Mouse (Mus musculus): ENCODE measurements around the gene Adora1. TPM values are rescaled to one million over a fixed set of nuclear protein-coding genes. Genes with fewer than 3 reads are reported as not detected.
A peak's percentile ranks its signal among the peaks of the same experiment; 100 is the strongest.

The Adora1 gene
- polyA plus RNA-seq, 2 experiments: 0.10 to 0.13 TPM

- H3K27ac ChIP-seq: no peak overlapping the region
- peaks cover 0 to 4% of the 10 kb centered on the region in 2 experiments; a peak in 1 of 4 replicates for H3K4me1 ChIP-seq (replicated peaks; ENCODE audit: control insufficient read depth in 2 of 2, insufficient read depth in 2 of 2, low read length in 1 of 2)
- no peaks in the 10 kb centered on the region for H3K9me3 ChIP-seq (ENCODE audit: control insufficient read depth, low read length)
- DNase-seq (ENCODE audit: low read depth in 3 of 3, low spot score in 3 of 3): no peak
- H3K4me3 ChIP-seq (ENCODE audit: insufficient read depth in 1 of 2, low read depth in 2 of 2, low read length in 2 of 2): no peak overlapping the region
- TF ChIP-seq CTCF (IDR thresholded peaks at IDR 0.05; ENCODE audit: low read depth) (no peak), EP300 (IDR thresholded peaks at IDR 0.05; ENCODE audit: low read depth) (no peak)
- H3K9ac ChIP-seq (replicated peaks): no peak overlapping the region
- no peaks in the 10 kb centered on the region; the same call in 1 of the 2 replicates for H3K27me3 ChIP-seq (ENCODE audit: control insufficient read depth, insufficient read depth, low read length)
- WGBS (ENCODE audit: insufficient replicate concordance): 15% methylated on average over 3 of the region's 3 CpGs
- no peaks in the 10 kb centered on the region for H3K36me3 ChIP-seq (replicated peaks; ENCODE audit: control insufficient read depth, insufficient read depth, low read depth)
- H3K4me2 ChIP-seq (ENCODE audit: low read depth): no peak overlapping the region
- ATAC-seq (ENCODE audit: insufficient read depth): 0 out of 2 replicates have a peak, but pooled peaks have one; percentile 18
Measured at GRCm38 (mm10) chr1:134195571-134195970, 39.7 kb downstream of the Adora1 start.

DNA sequence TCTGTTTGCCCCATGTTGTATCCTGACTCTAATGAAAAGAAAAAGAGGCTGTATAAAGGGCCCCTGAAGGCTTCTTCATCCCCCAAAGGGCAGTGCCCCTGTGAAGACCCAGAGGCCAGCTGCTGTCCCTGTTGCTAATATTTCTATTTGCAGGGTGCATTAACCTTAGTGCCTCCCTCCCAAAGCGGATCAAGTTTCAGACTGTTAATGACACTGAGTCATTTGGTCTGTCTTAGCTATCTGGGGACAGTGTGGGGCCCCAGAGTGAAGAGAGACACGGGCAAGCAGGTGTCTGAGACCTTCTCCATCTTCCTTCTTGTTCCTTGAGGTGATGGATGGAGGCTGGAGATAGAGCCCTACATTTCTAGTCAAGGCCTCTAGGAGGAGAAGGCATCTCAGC, 40.1 kb downstream of the Adora1 start:
- H3K4me2 ChIP-seq (ENCODE audit: low read depth): no peak overlapping the region
- TF ChIP-seq CTCF (IDR thresholded peaks at IDR 0.05; ENCODE audit: low read depth): no peak
- TF ChIP-seq EP300 (IDR thresholded peaks at IDR 0.05; ENCODE audit: low read depth): no peak
- H3K4me1 ChIP-seq (replicated peaks; ENCODE audit: control insufficient read depth in 2 of 2, insufficient read depth in 2 of 2, low read length in 1 of 2): peaks cover 0 to 4% of the 10 kb centered on the region in 2 experiments; a peak in 1 of 4 replicates
- no peak overlapping the region for H3K27ac ChIP-seq
- H3K4me3 ChIP-seq (ENCODE audit: insufficient read depth in 1 of 2, low read depth in 2 of 2, low read length in 2 of 2): no peak overlapping the region
- 30% methylated on average over 2 of the region's 2 CpGs for WGBS (ENCODE audit: insufficient replicate concordance)
- no peaks in the 10 kb centered on the region for H3K9me3 ChIP-seq (ENCODE audit: control insufficient read depth, low read length)
- ATAC-seq (ENCODE audit: insufficient read depth) (no peak), DNase-seq (ENCODE audit: low read depth in 3 of 3, low spot score in 3 of 3) (no peak)
- no peak overlapping the region for H3K9ac ChIP-seq (replicated peaks)
- no peaks in the 10 kb centered on the region for H3K36me3 ChIP-seq (replicated peaks; ENCODE audit: control insufficient read depth, insufficient read depth, low read depth)
- H3K27me3 ChIP-seq (ENCODE audit: control insufficient read depth, insufficient read depth, low read length): no peaks in the 10 kb centered on the region; the same call in 1 of the 2 replicates

DNA sequence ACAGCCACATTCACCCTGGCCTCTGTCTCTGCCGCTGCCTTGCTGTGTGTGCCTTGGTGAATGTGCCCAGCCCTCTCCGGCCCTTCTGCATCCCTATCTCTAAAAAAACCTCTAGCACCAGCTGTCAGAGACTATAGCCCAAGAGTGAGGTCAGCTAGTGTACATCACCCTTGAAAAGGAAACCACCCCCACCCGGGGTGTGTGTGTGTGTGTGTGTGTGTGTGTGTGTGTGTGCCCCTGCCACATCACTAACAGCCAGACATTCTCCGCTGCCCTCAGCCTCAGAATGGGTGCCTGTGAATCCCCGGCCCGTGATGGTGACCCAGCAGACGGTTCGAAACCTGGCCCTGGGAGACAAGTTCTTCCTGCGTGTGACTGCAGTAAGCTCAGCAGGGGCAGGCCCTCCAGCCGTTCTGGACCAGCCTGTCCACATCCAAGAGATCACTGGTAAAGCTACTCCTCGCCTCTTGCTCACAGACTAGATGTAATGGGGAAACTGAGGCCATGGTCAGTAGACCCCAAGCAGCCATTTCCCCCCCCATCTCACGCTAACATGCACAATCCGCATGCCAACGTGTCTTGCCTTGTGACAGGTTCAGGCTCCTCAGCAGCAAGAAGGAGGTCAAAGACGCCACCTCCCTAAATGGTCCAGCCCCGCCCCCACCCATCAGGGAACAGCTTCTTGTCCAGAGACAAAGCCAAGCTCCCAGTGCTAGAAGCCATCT, 40.8 kb downstream of the Adora1 start:
- no peak for DNase-seq (ENCODE audit: low read depth in 3 of 3, low spot score in 3 of 3)
- H3K4me2 ChIP-seq (ENCODE audit: low read depth): no peak overlapping the region
- no peak overlapping the region for H3K4me3 ChIP-seq (ENCODE audit: insufficient read depth in 1 of 2, low read depth in 2 of 2, low read length in 2 of 2)
- H3K36me3 ChIP-seq (replicated peaks; ENCODE audit: control insufficient read depth, insufficient read depth, low read depth): no peaks in the 10 kb centered on the region
- H3K27ac ChIP-seq: no peak overlapping the region
- peaks cover 0 to 4% of the 10 kb centered on the region in 2 experiments; a peak in 1 of 4 replicates for H3K4me1 ChIP-seq (replicated peaks; ENCODE audit: control insufficient read depth in 2 of 2, insufficient read depth in 2 of 2, low read length in 1 of 2)
- no peak for TF ChIP-seq CTCF (IDR thresholded peaks at IDR 0.05; ENCODE audit: low read depth)
- TF ChIP-seq EP300 (IDR thresholded peaks at IDR 0.05; ENCODE audit: low read depth): no peak
- H3K9ac ChIP-seq (replicated peaks): no peak overlapping the region
- WGBS (ENCODE audit: insufficient replicate concordance): 67% methylated on average over 16 of the region's 16 CpGs
- no peaks in the 10 kb centered on the region for H3K9me3 ChIP-seq (ENCODE audit: control insufficient read depth, low read length)
- no peaks in the 10 kb centered on the region; the same call in none of the 2 replicates for H3K27me3 ChIP-seq (ENCODE audit: control insufficient read depth, insufficient read depth, low read length)
- no peak for ATAC-seq (ENCODE audit: insufficient read depth)

DNA sequence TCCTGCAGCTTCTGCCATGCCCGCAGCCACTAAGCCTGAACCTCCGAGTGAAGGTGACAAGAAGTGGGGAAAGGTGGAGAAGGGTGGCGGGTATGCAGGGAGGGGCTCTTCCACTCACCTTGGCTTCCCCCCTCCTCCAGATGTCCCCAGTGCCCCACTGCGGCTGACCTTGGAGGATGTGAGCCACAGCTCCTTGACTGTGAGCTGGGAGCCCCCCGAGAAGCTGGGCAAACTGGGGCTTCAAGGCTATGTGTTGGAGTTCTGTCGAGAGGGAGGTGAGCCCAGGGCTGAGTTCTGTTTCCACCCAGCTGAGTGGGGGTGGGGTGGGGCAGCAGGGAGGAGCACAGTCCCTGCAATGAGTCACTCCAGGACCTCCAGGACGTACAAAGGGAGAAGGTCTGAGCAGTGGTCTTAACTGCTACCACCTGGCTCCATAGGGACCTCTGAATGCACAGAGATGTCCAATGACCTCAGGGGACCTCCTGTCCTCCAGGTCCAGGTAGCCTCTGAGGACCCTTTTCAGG, 41.5 kb downstream of the Adora1 start:
- no peaks in the 10 kb centered on the region for H3K36me3 ChIP-seq (replicated peaks; ENCODE audit: control insufficient read depth, insufficient read depth, low read depth)
- ATAC-seq (ENCODE audit: insufficient read depth): no peak
- no peak overlapping the region for H3K9ac ChIP-seq (replicated peaks)
- no peak overlapping the region for H3K4me3 ChIP-seq (ENCODE audit: insufficient read depth in 1 of 2, low read depth in 2 of 2, low read length in 2 of 2)
- TF ChIP-seq CTCF (IDR thresholded peaks at IDR 0.05; ENCODE audit: low read depth): no peak
- no peak for TF ChIP-seq EP300 (IDR thresholded peaks at IDR 0.05; ENCODE audit: low read depth)
- peaks cover 0 to 4% of the 10 kb centered on the region in 2 experiments; a peak in 1 of 4 replicates for H3K4me1 ChIP-seq (replicated peaks; ENCODE audit: control insufficient read depth in 2 of 2, insufficient read depth in 2 of 2, low read length in 1 of 2)
- no peak for DNase-seq (ENCODE audit: low read depth in 3 of 3, low spot score in 3 of 3)
- H3K27me3 ChIP-seq (ENCODE audit: control insufficient read depth, insufficient read depth, low read length): no peaks in the 10 kb centered on the region; the same call in none of the 2 replicates
- H3K27ac ChIP-seq: no peak overlapping the region
- WGBS (ENCODE audit: insufficient replicate concordance): 50% methylated on average over 7 of the region's 7 CpGs
- no peak overlapping the region for H3K4me2 ChIP-seq (ENCODE audit: low read depth)
- H3K9me3 ChIP-seq (ENCODE audit: control insufficient read depth, low read length): no peaks in the 10 kb centered on the region

DNA sequence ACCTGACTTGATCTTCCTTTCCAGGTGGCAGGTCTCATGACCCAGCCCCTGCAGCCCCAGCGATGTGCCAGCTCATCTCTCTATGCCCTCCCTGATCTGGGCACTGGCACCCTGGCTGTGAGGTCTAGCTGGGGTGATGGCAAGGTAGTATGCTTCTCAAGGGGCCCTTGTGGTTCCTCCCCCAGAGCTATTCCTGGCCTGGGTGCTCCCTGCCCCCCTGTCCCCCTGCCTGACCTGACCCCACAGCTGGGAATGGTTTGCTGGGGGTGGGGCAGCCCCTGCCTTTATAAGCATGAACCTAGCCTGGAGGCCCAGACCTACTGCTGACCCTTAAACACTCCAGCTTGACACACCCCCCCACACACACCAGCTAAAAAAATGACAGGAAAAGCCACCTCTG, 42.1 kb downstream of the Adora1 start, which contains the start of gene Mybph:
Gene Mybph, plus strand, starts transcription at position 323 of the 400 bp plus-strand sequence.
- H3K36me3 ChIP-seq (replicated peaks; ENCODE audit: control insufficient read depth, insufficient read depth, low read depth): no peaks in the 10 kb centered on the region
- ATAC-seq (ENCODE audit: insufficient read depth): no peak

More for the DNA sequence above, 42.1 kb downstream of the Adora1 start, which contains the start of gene Mybph:
- Histone ChIP-seq H3K27me3 (ENCODE audit: control insufficient read depth, insufficient read depth, low read length) (no peaks in the 10 kb centered on the region; the same call in none of the 2 replicates), H3K4me1 (replicated peaks; ENCODE audit: control insufficient read depth in 2 of 2, insufficient read depth in 2 of 2, low read length in 1 of 2) (peaks cover 0 to 4% of the 10 kb centered on the region in 2 experiments; a peak in 1 of 4 replicates), H3K27ac (no peak within 1 kb of the TSS), H3K4me3 (ENCODE audit: insufficient read depth in 1 of 2, low read depth in 2 of 2, low read length in 2 of 2) (no peak within 1 kb of the TSS), H3K4me2 (ENCODE audit: low read depth) (no peak within 1 kb of the TSS), H3K9me3 (ENCODE audit: control insufficient read depth, low read length) (no peaks in the 10 kb centered on the region), H3K9ac (replicated peaks) (no peak within 1 kb of the TSS)
- 47% methylated on average over 1 of the region's 1 CpGs for WGBS (ENCODE audit: insufficient replicate concordance)
- TF ChIP-seq EP300 (IDR thresholded peaks at IDR 0.05; ENCODE audit: low read depth): no peak
- TF ChIP-seq CTCF (IDR thresholded peaks at IDR 0.05; ENCODE audit: low read depth): no peak
- no peak for DNase-seq (ENCODE audit: low read depth in 3 of 3, low spot score in 3 of 3)

Measured in liver, embryonic 14.5 days (tissue).